Mouse (Mus musculus): Measurements from ENCODE around the gene Rpl10a. TPM values are rescaled to one million over a fixed set of nuclear protein-coding genes. Genes with fewer than 3 reads are reported as not detected.

The Rpl10a gene
- total RNA-seq (2014; fragmentation: Nextera tagmentation) = 2,618 and 3,063 TPM in 2 replicates
- total RNA-seq (2017) = 785 and 838 TPM in 2 replicates

- ATAC-seq (replicated peaks; ENCODE audit: poor library complexity, severe bottlenecking) = peak; percentile 76
Observed at GRCm38 (mm10) chr17:28328366-28328928, at the start of gene Rpl10a. Gene Rpl10a, plus strand, starts transcription at chr17:28328471.

- no peak for ATAC-seq (replicated peaks; ENCODE audit: poor library complexity, severe bottlenecking)
Observed at GRCm38 (mm10) chr17:28279236-28279635, 49.0 kb upstream of the Rpl10a start.

GRCm38 (mm10) chr17:28279780-28280422 is 48.4 kb upstream of the Rpl10a start:
- ATAC-seq (replicated peaks; ENCODE audit: poor library complexity, severe bottlenecking) = no peak

- ATAC-seq (replicated peaks; ENCODE audit: poor library complexity, severe bottlenecking) = peak; percentile 28; the same call in 1 of the 2 replicates
Observed at GRCm38 (mm10) chr17:28280423-28280800, 47.9 kb upstream of the Rpl10a start.

- no peak for ATAC-seq (replicated peaks; ENCODE audit: poor library complexity, severe bottlenecking)
Observed at GRCm38 (mm10) chr17:28280831-28281377, 47.4 kb upstream of the Rpl10a start.

- ATAC-seq (replicated peaks; ENCODE audit: poor library complexity, severe bottlenecking) = no peak
Observed at GRCm38 (mm10) chr17:28281866-28282441, 46.3 kb upstream of the Rpl10a start.

- ATAC-seq (replicated peaks; ENCODE audit: poor library complexity, severe bottlenecking) = peak; percentile 54
Observed at GRCm38 (mm10) chr17:28283199-28283598, 45.1 kb upstream of the Rpl10a start.

GRCm38 (mm10) chr17:28286133-28286532 is 42.1 kb upstream of the Rpl10a start:
- ATAC-seq (replicated peaks; ENCODE audit: poor library complexity, severe bottlenecking) = peak; percentile 38

GRCm38 (mm10) chr17:28286964-28287363 is 41.3 kb upstream of the Rpl10a start:
- no peak for ATAC-seq (replicated peaks; ENCODE audit: poor library complexity, severe bottlenecking)

GRCm38 (mm10) chr17:28287578-28287977 is 40.7 kb upstream of the Rpl10a start:
- ATAC-seq (replicated peaks; ENCODE audit: poor library complexity, severe bottlenecking) = no peak; the same call in 1 of the 2 replicates

GRCm38 (mm10) chr17:28287980-28288379 is 40.3 kb upstream of the Rpl10a start:
- no peak for ATAC-seq (replicated peaks; ENCODE audit: poor library complexity, severe bottlenecking)

GRCm38 (mm10) chr17:28290262-28290661 is 38.0 kb upstream of the Rpl10a start:
- ATAC-seq (replicated peaks; ENCODE audit: poor library complexity, severe bottlenecking) = no peak

GRCm38 (mm10) chr17:28290671-28291070 is 37.6 kb upstream of the Rpl10a start:
- ATAC-seq (replicated peaks; ENCODE audit: poor library complexity, severe bottlenecking) = no peak

- no peak for ATAC-seq (replicated peaks; ENCODE audit: poor library complexity, severe bottlenecking)
Observed at GRCm38 (mm10) chr17:28291346-28291745, 36.9 kb upstream of the Rpl10a start.

GRCm38 (mm10) chr17:28293716-28294115 is 34.6 kb upstream of the Rpl10a start:
- no peak for ATAC-seq (replicated peaks; ENCODE audit: poor library complexity, severe bottlenecking)

GRCm38 (mm10) chr17:28294449-28295333 is 33.6 kb upstream of the Rpl10a start:
- peak; percentile 92 for ATAC-seq (replicated peaks; ENCODE audit: poor library complexity, severe bottlenecking)

GRCm38 (mm10) chr17:28298888-28299287 is 29.4 kb upstream of the Rpl10a start:
- no peak for ATAC-seq (replicated peaks; ENCODE audit: poor library complexity, severe bottlenecking)

GRCm38 (mm10) chr17:28299669-28300320 is 28.5 kb upstream of the Rpl10a start:
- peak; percentile 4; the same call in 1 of the 2 replicates for ATAC-seq (replicated peaks; ENCODE audit: poor library complexity, severe bottlenecking)

- ATAC-seq (replicated peaks; ENCODE audit: poor library complexity, severe bottlenecking) = 0 out of 2 replicates have a peak, but pooled peaks have one; percentile 4
Observed at GRCm38 (mm10) chr17:28300323-28300722, 27.9 kb upstream of the Rpl10a start.

- no peak for ATAC-seq (replicated peaks; ENCODE audit: poor library complexity, severe bottlenecking)
Observed at GRCm38 (mm10) chr17:28300850-28301249, 27.4 kb upstream of the Rpl10a start.
